Comparison of ENCODE assay signal across 8 mouse cellular contexts in genomic region chr19:4942551-4943252, GRCm38 (mm10). TPM values are rescaled to one million over a fixed set of nuclear protein-coding genes. Genes with fewer than 3 reads are reported as not detected.
DNase-seq lines count a peak whose midpoint lies in the region; ATAC-seq and TF ChIP-seq lines count a peak whose summit lies in the region.

Gene Peli3, minus strand, starts transcription at chr19:4943127.

- H3K4me2 ChIP-seq in forebrain, embryonic 12.5 days: peak within 1 kb of the TSS; percentile 98
- H3K4me2 ChIP-seq in heart, postnatal 0 days (ENCODE audit: low read depth, low read length): peak within 1 kb of the TSS; percentile 99
- H3K4me2 ChIP-seq in liver, embryonic 16.5 days (ENCODE audit: low read depth, low read length): peak within 1 kb of the TSS; percentile 92
- peak within 1 kb of the TSS; percentile 98 for H3K4me2 ChIP-seq in neural tube, embryonic 12.5 days (replicated peaks)
- H3K4me2 ChIP-seq in stomach, postnatal 0 days (replicated peaks; ENCODE audit: low read depth): peak within 1 kb of the TSS; percentile 92

- peak within 1 kb of the TSS; percentile 67 for H3K4me3 ChIP-seq in forebrain, embryonic 12.5 days (replicated peaks)
- H3K4me3 ChIP-seq in heart, postnatal 0 days (ENCODE audit: low read depth, low read length): peak within 1 kb of the TSS; percentile 61
- H3K4me3 ChIP-seq in liver, embryonic 16.5 days (ENCODE audit: low read depth, low read length): peak within 1 kb of the TSS; percentile 64
- peak within 1 kb of the TSS; percentile 66 for H3K4me3 ChIP-seq in neural tube, embryonic 12.5 days
- peak within 1 kb of the TSS; percentile 65 for H3K4me3 ChIP-seq in stomach, postnatal 0 days (ENCODE audit: low read depth, low read length)

- no peaks in the 10 kb centered on the region for H3K36me3 ChIP-seq in forebrain, embryonic 12.5 days (replicated peaks)
- H3K36me3 ChIP-seq in heart, postnatal 0 days (replicated peaks; ENCODE audit: control insufficient read depth, insufficient read depth, low read length): no peaks in the 10 kb centered on the region
- no peaks in the 10 kb centered on the region for H3K36me3 ChIP-seq in liver, embryonic 16.5 days (ENCODE audit: control insufficient read depth, insufficient read depth)
- H3K36me3 ChIP-seq in neural tube, embryonic 12.5 days: no peaks in the 10 kb centered on the region
- no peaks in the 10 kb centered on the region for H3K36me3 ChIP-seq in stomach, postnatal 0 days (ENCODE audit: control insufficient read depth, insufficient read depth, low read length)

- H3K27ac ChIP-seq in forebrain, embryonic 12.5 days: 0 out of 2 replicates have a peak within 1 kb of the TSS, but pooled peaks have one; percentile 36
- no peak within 1 kb of the TSS for H3K27ac ChIP-seq in heart, postnatal 0 days (ENCODE audit: low read depth)
- no peak within 1 kb of the TSS for H3K27ac ChIP-seq in liver, embryonic 16.5 days (ENCODE audit: low read length)
- no peak within 1 kb of the TSS for H3K27ac ChIP-seq in neural tube, embryonic 12.5 days
- 0 out of 2 replicates have a peak within 1 kb of the TSS, but pooled peaks have one; percentile 45 for H3K27ac ChIP-seq in stomach, postnatal 0 days (replicated peaks)

- no peak for TF ChIP-seq CTCF in heart, postnatal 0 days (IDR thresholded peaks at IDR 0.05; ENCODE audit: low read depth)
- no peak for TF ChIP-seq CTCF in stomach, postnatal 0 days (IDR thresholded peaks at IDR 0.05; ENCODE audit: low read depth)

- under 1% methylated on average over 54 of the region's 55 CpGs for WGBS in forebrain, embryonic 12.5 days
- under 1% methylated on average over 49 of the region's 55 CpGs for WGBS in heart, postnatal 0 days
- under 1% methylated on average over 54 of the region's 55 CpGs for WGBS in liver, embryonic 16.5 days (ENCODE audit: insufficient replicate concordance)
- WGBS in neural tube, embryonic 12.5 days: under 1% methylated on average over 51 of the region's 55 CpGs
- 2% methylated on average over 35 of the region's 55 CpGs for WGBS in stomach, postnatal 0 days

- TF ChIP-seq EP300 in heart, postnatal 0 days (IDR thresholded peaks at IDR 0.05; ENCODE audit: low read depth): no peak
- TF ChIP-seq EP300 in stomach, postnatal 0 days (optimal IDR thresholded peaks at IDR 0.05): no peak

- H3K9me3 ChIP-seq in forebrain, embryonic 12.5 days: no peaks in the 10 kb centered on the region
- H3K9me3 ChIP-seq in heart, postnatal 0 days (replicated peaks; ENCODE audit: control insufficient read depth, low read length): no peaks in the 10 kb centered on the region
- no peaks in the 10 kb centered on the region for H3K9me3 ChIP-seq in liver, embryonic 16.5 days (replicated peaks; ENCODE audit: control insufficient read depth, low read length)
- H3K9me3 ChIP-seq in neural tube, embryonic 12.5 days: no peaks in the 10 kb centered on the region
- no peaks in the 10 kb centered on the region for H3K9me3 ChIP-seq in stomach, postnatal 0 days (ENCODE audit: control insufficient read depth, low read length)

- ATAC-seq in CD4-positive, CD25-positive, alpha-beta regulatory T cell, adult 4 months: peak; percentile 89
- ATAC-seq in forebrain, embryonic 12.5 days (ENCODE audit: low FRiP score): peak; percentile 95
- ATAC-seq in heart, postnatal 0 days (ENCODE audit: insufficient read depth, low read depth): peak; percentile 97
- ATAC-seq in liver, embryonic 16.5 days (ENCODE audit: low read depth): peak; percentile 95
- peak; percentile 95 for ATAC-seq in neural tube, embryonic 12.5 days (ENCODE audit: low FRiP score, low read depth)
- peak; percentile 97 for ATAC-seq in stomach, postnatal 0 days (ENCODE audit: low FRiP score, low TSS enrichment)

- H3K4me1 ChIP-seq in forebrain, embryonic 12.5 days: peaks cover 19% of the 10 kb centered on the region
- H3K4me1 ChIP-seq in heart, postnatal 0 days (ENCODE audit: control insufficient read depth, insufficient read depth): peaks cover 10% of the 10 kb centered on the region; the same call in 1 of the 2 replicates
- H3K4me1 ChIP-seq in liver, embryonic 16.5 days (ENCODE audit: control insufficient read depth, low read depth, low read length): peaks cover 10% of the 10 kb centered on the region
- peaks cover 13% of the 10 kb centered on the region; the same call in 1 of the 2 replicates for H3K4me1 ChIP-seq in neural tube, embryonic 12.5 days
- H3K4me1 ChIP-seq in stomach, postnatal 0 days (replicated peaks; ENCODE audit: control insufficient read depth, insufficient read depth): no peaks in the 10 kb centered on the region

- peak within 1 kb of the TSS; percentile 68 for H3K9ac ChIP-seq in forebrain, embryonic 12.5 days
- H3K9ac ChIP-seq in heart, postnatal 0 days (replicated peaks; ENCODE audit: low read depth, low read length): peak within 1 kb of the TSS; percentile 40
- H3K9ac ChIP-seq in liver, embryonic 16.5 days (ENCODE audit: low read depth, low read length): peak within 1 kb of the TSS; percentile 34; the same call in 1 of the 2 replicates
- peak within 1 kb of the TSS; percentile 73 for H3K9ac ChIP-seq in neural tube, embryonic 12.5 days
- peak within 1 kb of the TSS; percentile 64 for H3K9ac ChIP-seq in stomach, postnatal 0 days (ENCODE audit: low read length)

- H3K27me3 ChIP-seq in forebrain, embryonic 12.5 days: peaks cover 29% of the 10 kb centered on the region
- H3K27me3 ChIP-seq in heart, postnatal 0 days (ENCODE audit: control insufficient read depth, insufficient read depth, low read length): peaks cover 23% of the 10 kb centered on the region
- peaks cover 43% of the 10 kb centered on the region for H3K27me3 ChIP-seq in liver, embryonic 16.5 days (ENCODE audit: control insufficient read depth, insufficient read depth, low read depth, low read length)
- peaks cover 18% of the 10 kb centered on the region; the same call in 1 of the 2 replicates for H3K27me3 ChIP-seq in neural tube, embryonic 12.5 days (replicated peaks)
- H3K27me3 ChIP-seq in stomach, postnatal 0 days (ENCODE audit: control insufficient read depth, insufficient read depth, low read length): no peaks in the 10 kb centered on the region

- DNase-seq in c-Kit-positive CD71-positive TER-119-negative erythroid progenitor cells, embryonic 14.5 days (ENCODE audit: low read depth): peak; percentile 53
- peak; percentile 64 for DNase-seq in heart, postnatal 0 days (ENCODE audit: low spot score)
- peak; percentile 92 to 93 for DNase-seq in kidney, postnatal 4 days
- DNase-seq in stomach, postnatal 0 days (ENCODE audit: low spot score): peak; percentile 96

RNA-seq across cellular contexts. Expression of gene Peli3, which starts in this region (rescaled TPM):
- under 1 TPM in 1 of 2 experiments, not detected in 1; 0.33 TPM for polyA plus RNA-seq in CD4-positive, CD25-positive, alpha-beta regulatory T cell, adult 4 months (2017; shearing (Covaris generic))
- polyA plus RNA-seq in forebrain, embryonic 12.5 days (2016; fragmentation: Nextera tagmentation; extraction: Ambion mirVana): 4.3 and 5.2 TPM in 2 replicates
- 0.76 TPM in 1 of 2 replicates, not detected in the other for total RNA-seq in heart, postnatal 0 days (2014; rRNA removed; ENCODE audit: low replicate concordance)
- 0.27 and 0.31 TPM in 2 replicates for polyA plus RNA-seq in heart, postnatal 0 days (2015; fragmentation: Nextera tagmentation; extraction: Ambion mirVana)
- 0.29 and 0.31 TPM in 2 replicates for polyA plus RNA-seq in liver, embryonic 16.5 days (2015; fragmentation: Nextera tagmentation; extraction: Ambion mirVana)
- polyA plus RNA-seq in neural tube, embryonic 12.5 days (2016; fragmentation: Nextera tagmentation; extraction: Ambion mirVana): 4.9 and 6.5 TPM in 2 replicates
- polyA plus RNA-seq in stomach, postnatal 0 days (2015; fragmentation: Nextera tagmentation; extraction: Ambion mirVana): 0.85 and 1.2 TPM in 2 replicates

Comparison
In these comparisons a context has a peak if more than half of its experiments do, and no peak if none do; other contexts are left out.
1. Peak in ATAC-seq in CD4-positive, CD25-positive, alpha-beta regulatory T cell, adult 4 months; RNA of the gene not detected or under 1 TPM.
2. Peak in DNase-seq, ATAC-seq, H3K4me3 ChIP-seq, H3K9ac ChIP-seq and H3K4me2 ChIP-seq in heart, postnatal 0 days; RNA of the gene not detected or under 1 TPM.
3. Peak in ATAC-seq, H3K4me3 ChIP-seq, H3K9ac ChIP-seq and H3K4me2 ChIP-seq in liver, embryonic 16.5 days; RNA of the gene not detected or under 1 TPM.
4. H3K27ac ChIP-seq: peak in forebrain, embryonic 12.5 days (single experiment) and stomach, postnatal 0 days (single experiment); none in heart, postnatal 0 days (single experiment), liver, embryonic 16.5 days (single experiment) and neural tube, embryonic 12.5 days (single experiment).
5. Peak in every context shown above with its lines, with median percentiles within 50 percentile points of each other: ATAC-seq, DNase-seq, H3K4me2 ChIP-seq, H3K4me3 ChIP-seq and H3K9ac ChIP-seq.